Comparison of ENCODE assay signal across 9 mouse cellular contexts in genomic region chr4:130360238-130360590, GRCm38 (mm10). TPM values are rescaled to one million over a fixed set of nuclear protein-coding genes. Genes with fewer than 3 reads are reported as not detected.
DNase-seq lines count a peak whose midpoint lies in the region; ATAC-seq and TF ChIP-seq lines count a peak whose summit lies in the region.
"Had no signal": no experiment of that assay in that cellular context is flagged by ENCODE, and none has a peak within 500 bp of the region (broad histone marks: within the 10 kb centered on the region; RNA-seq: fewer than 3 reads in every experiment).

No protein-coding gene starts in this region.

- ATAC-seq in embryonic facial prominence, embryonic 12.5 days (ENCODE audit: insufficient number of reproducible peaks, insufficient read depth, low FRiP score, low TSS enrichment) = no peak
- ATAC-seq in intestine, embryonic 14.5 days (replicated peaks; ENCODE audit: low FRiP score, low TSS enrichment, low read depth) = peak; percentile 40; the same call in 1 of the 2 replicates
- ATAC-seq in neural tube, embryonic 12.5 days (ENCODE audit: low FRiP score, low read depth) = no peak

- peak overlapping the region; percentile 67 for H3K27ac ChIP-seq in embryonic facial prominence, embryonic 12.5 days
- peak overlapping the region; percentile 57 for H3K27ac ChIP-seq in intestine, embryonic 14.5 days (ENCODE audit: low read depth)
- no peak overlapping the region for H3K27ac ChIP-seq in neural tube, embryonic 12.5 days

- no peaks in the 10 kb centered on the region for H3K27me3 ChIP-seq in embryonic facial prominence, embryonic 12.5 days
- no peaks in the 10 kb centered on the region for H3K27me3 ChIP-seq in intestine, embryonic 14.5 days (replicated peaks; ENCODE audit: control insufficient read depth, insufficient read depth, low read length)
- H3K27me3 ChIP-seq in neural tube, embryonic 12.5 days (replicated peaks) = no peaks in the 10 kb centered on the region

- WGBS in lung, adult 2 months = under 1% methylated on average over 19 of the region's 19 CpGs
- under 1% methylated on average over 19 of the region's 19 CpGs for WGBS in embryonic facial prominence, embryonic 12.5 days
- WGBS in intestine, embryonic 14.5 days = under 1% methylated on average over 19 of the region's 19 CpGs
- WGBS in neural tube, embryonic 12.5 days = under 1% methylated on average over 19 of the region's 19 CpGs

- H3K4me3 ChIP-seq in lung, adult 2 months (replicated peaks; ENCODE audit: extremely low read depth, low read depth, low read length) = peak overlapping the region; percentile 83
- H3K4me3 ChIP-seq in embryonic facial prominence, embryonic 12.5 days = peak overlapping the region; percentile 89
- peak overlapping the region; percentile 98 for H3K4me3 ChIP-seq in intestine, embryonic 14.5 days (ENCODE audit: low read depth, low read length)
- peak overlapping the region; percentile 96 for H3K4me3 ChIP-seq in neural tube, embryonic 12.5 days

- peak overlapping the region; percentile 82 for H3K9ac ChIP-seq in embryonic facial prominence, embryonic 12.5 days
- H3K9ac ChIP-seq in intestine, embryonic 14.5 days (ENCODE audit: low read length) = peak overlapping the region; percentile 94
- peak overlapping the region; percentile 79 for H3K9ac ChIP-seq in neural tube, embryonic 12.5 days

- peaks cover 36% of the 10 kb centered on the region for H3K36me3 ChIP-seq in embryonic facial prominence, embryonic 12.5 days
- H3K36me3 ChIP-seq in intestine, embryonic 14.5 days (ENCODE audit: control insufficient read depth, insufficient read depth, low read length) = peaks cover 31% of the 10 kb centered on the region
- peaks cover 26% of the 10 kb centered on the region for H3K36me3 ChIP-seq in neural tube, embryonic 12.5 days

- no peaks in the 10 kb centered on the region for H3K9me3 ChIP-seq in embryonic facial prominence, embryonic 12.5 days
- H3K9me3 ChIP-seq in intestine, embryonic 14.5 days (ENCODE audit: control insufficient read depth, low read length) = no peaks in the 10 kb centered on the region
- H3K9me3 ChIP-seq in neural tube, embryonic 12.5 days = 0 out of 2 replicates have a peak, but pooled peaks cover 4% of the 10 kb centered on the region

- intact Hi-C loops in left cerebral cortex, postnatal 36 days (cut with DNase I) = no loop called here
- intact Hi-C loops in left cerebral cortex, postnatal 4 days (cut with DNase I) = no loop called here

- TF ChIP-seq POLR2A in lung, adult 2 months (IDR thresholded peaks at IDR 0.05; ENCODE audit: borderline replicate concordance, extremely low read depth, low read depth, low read length) = no peak

- no peak for TF ChIP-seq CTCF in lung, adult 2 months (IDR thresholded peaks at IDR 0.05; ENCODE audit: insufficient read depth, low read length)

- no peak for DNase-seq in lung, adult 2 months
- DNase-seq in lung, postnatal 36 days = no peak
- no peak for DNase-seq in intestine, embryonic 14.5 days (ENCODE audit: low spot score)
- DNase-seq in left cerebral cortex, postnatal 36 days (ENCODE audit: low spot score in 2 of 2) = no peak
- DNase-seq in left cerebral cortex, postnatal 4 days = no peak
- no peak for DNase-seq in frontal cortex, postnatal 36 days (ENCODE audit: low spot score in 2 of 2)

- H3K4me2 ChIP-seq in embryonic facial prominence, embryonic 12.5 days (replicated peaks) = peak overlapping the region; percentile 86
- H3K4me2 ChIP-seq in intestine, embryonic 14.5 days (ENCODE audit: low read length) = peak overlapping the region; percentile 96
- peak overlapping the region; percentile 78 for H3K4me2 ChIP-seq in neural tube, embryonic 12.5 days (replicated peaks)

- peaks cover 5% of the 10 kb centered on the region; the same call in 1 of the 2 replicates for H3K4me1 ChIP-seq in lung, adult 2 months (ENCODE audit: control insufficient read depth, insufficient read depth, low read length)
- peaks cover 15% of the 10 kb centered on the region for H3K4me1 ChIP-seq in embryonic facial prominence, embryonic 12.5 days
- H3K4me1 ChIP-seq in intestine, embryonic 14.5 days (replicated peaks; ENCODE audit: control insufficient read depth, insufficient read depth, low read length) = peaks cover 14% of the 10 kb centered on the region
- peaks cover 17% of the 10 kb centered on the region for H3K4me1 ChIP-seq in neural tube, embryonic 12.5 days

RNA-seq across cellular contexts. Expression of gene Snrnp40, which starts 0.3 kb away (rescaled TPM):
- polyA plus RNA-seq in lung, adult 2 months (2012; rRNA removed) = 18.1 and 26.2 TPM in 2 replicates
- polyA plus RNA-seq in embryonic facial prominence, embryonic 12.5 days (2016; fragmentation: Nextera tagmentation; extraction: Ambion mirVana) = 188 and 193 TPM in 2 replicates
- polyA plus RNA-seq in intestine, embryonic 14.5 days (2014; fragmentation: Nextera tagmentation; extraction: Ambion mirVana) = 155 and 166 TPM in 2 replicates
- 160 and 166 TPM in 2 replicates for polyA plus RNA-seq in neural tube, embryonic 12.5 days (2016; fragmentation: Nextera tagmentation; extraction: Ambion mirVana)
- 10 to 100 TPM; 22.9 to 25.5 TPM for total RNA-seq in left cerebral cortex, postnatal 36 days (2021)
- total RNA-seq in left cerebral cortex, postnatal 4 days (2021) = 10 to 100 TPM; 42.4 to 46.1 TPM

RNA-seq across cellular contexts. Expression of gene Zcchc17, which starts 0.5 kb away (rescaled TPM):
- 17.3 and 18.2 TPM in 2 replicates for polyA plus RNA-seq in lung, adult 2 months (2012; rRNA removed)
- 74.1 and 79.6 TPM in 2 replicates for polyA plus RNA-seq in embryonic facial prominence, embryonic 12.5 days (2016; fragmentation: Nextera tagmentation; extraction: Ambion mirVana)
- polyA plus RNA-seq in intestine, embryonic 14.5 days (2014; fragmentation: Nextera tagmentation; extraction: Ambion mirVana) = 62.9 and 68.7 TPM in 2 replicates
- 70.3 and 75.7 TPM in 2 replicates for polyA plus RNA-seq in neural tube, embryonic 12.5 days (2016; fragmentation: Nextera tagmentation; extraction: Ambion mirVana)
- 10 to 100 TPM; 62.3 to 67.8 TPM for total RNA-seq in left cerebral cortex, postnatal 36 days (2021)
- 10 to 100 TPM; 50.7 to 54.9 TPM for total RNA-seq in left cerebral cortex, postnatal 4 days (2021)

RNA-seq across cellular contexts. Expression of gene Gm10570, which starts 51.7 kb away (rescaled TPM):
- 0.40 TPM in 1 of 2 replicates, not detected in the other for polyA plus RNA-seq in lung, adult 2 months (2012; rRNA removed)
- polyA plus RNA-seq in embryonic facial prominence, embryonic 12.5 days (2016; fragmentation: Nextera tagmentation; extraction: Ambion mirVana) = not detected in 2 replicates
- polyA plus RNA-seq in intestine, embryonic 14.5 days (2014; fragmentation: Nextera tagmentation; extraction: Ambion mirVana) = not detected in 2 replicates
- polyA plus RNA-seq in neural tube, embryonic 12.5 days (2016; fragmentation: Nextera tagmentation; extraction: Ambion mirVana) = 0.59 TPM in 1 of 2 replicates, not detected in the other
- 1 to 10 TPM; 1.4 to 1.8 TPM for total RNA-seq in left cerebral cortex, postnatal 36 days (2021)
- total RNA-seq in left cerebral cortex, postnatal 4 days (2021) = 1 to 10 TPM; 1.0 to 1.7 TPM
- total RNA-seq: adrenal gland, postnatal 36 days had no signal

RNA-seq across cellular contexts. Expression of gene Fabp3, which starts 51.8 kb away (rescaled TPM):
- 48.5 and 75.4 TPM in 2 replicates for polyA plus RNA-seq in lung, adult 2 months (2012; rRNA removed)
- 14.6 and 14.9 TPM in 2 replicates for polyA plus RNA-seq in embryonic facial prominence, embryonic 12.5 days (2016; fragmentation: Nextera tagmentation; extraction: Ambion mirVana)
- polyA plus RNA-seq in intestine, embryonic 14.5 days (2014; fragmentation: Nextera tagmentation; extraction: Ambion mirVana) = 5.5 and 6.6 TPM in 2 replicates
- polyA plus RNA-seq in neural tube, embryonic 12.5 days (2016; fragmentation: Nextera tagmentation; extraction: Ambion mirVana) = 49.1 and 54.7 TPM in 2 replicates
- 100 to 1,000 TPM; 141 to 166 TPM for total RNA-seq in left cerebral cortex, postnatal 36 days (2021)
- 100 to 1,000 TPM; 192 to 199 TPM for total RNA-seq in left cerebral cortex, postnatal 4 days (2021)
